Mouse (Mus musculus) heart, embryonic 11.5 days (tissue): Measurements from ENCODE around the gene Uri1. TPM values are rescaled to one million over a fixed set of nuclear protein-coding genes. Genes with fewer than 3 reads are reported as not detected.

ENCODE experiments used
- polyA plus RNA-seq: library from polyadenylated mRNA; unstranded; fragments of >200 nt; fragmentation: Nextera tagmentation; extraction: Ambion mirVana; gene quantifications from 2 replicates; pipeline ENCODE4 v1.2.1, GENCODE M21; 2014

Uri1 gene
- polyA plus RNA-seq, 1 experiment from 2014 or later: 33.8 TPM

Other genes with a start within 250 kb of the Uri1 start
- gene Zfp536, start 249.9 kb downstream of the Uri1 start, polyA plus RNA-seq: 2.4 and 2.8 TPM in 2 replicates
- gene Ccne1, start 84.0 kb upstream of the Uri1 start, polyA plus RNA-seq: 54.3 and 55.4 TPM in 2 replicates
- gene 1600014C10Rik, start 159.7 kb upstream of the Uri1 start, polyA plus RNA-seq: 13.2 and 13.9 TPM in 2 replicates
- gene Plekhf1, start 204.5 kb upstream of the Uri1 start, polyA plus RNA-seq: 1.6 and 1.8 TPM in 2 replicates
- 49.6 and 54.4 TPM in 2 replicates for gene Pop4, start 247.9 kb upstream of the Uri1 start, polyA plus RNA-seq